Mouse (Mus musculus) gastrocnemius, adult 8-10 months (tissue): ENCODE data around the gene Gm20388. TPM values are rescaled to one million over a fixed set of nuclear protein-coding genes. Genes with fewer than 3 reads are reported as not detected.

ENCODE experiments used
- DNase-seq, 2 experiments: peaks; one replicate each; pipeline ENCODE4 v3.0.0; 2022; ENCODE audit warnings: low spot score in 2 of 2
- total RNA-seq, 4 experiments: library from RNA; stranded (reverse); gene quantifications; 2 replicates each; pipeline ENCODE4 v1.2.4; 2022

Gm20388 gene
- total RNA-seq, 4 experiments from 2014 or later = 4.4 to 20.0 (median 7.9) TPM; not detected in 1

GRCm38 (mm10) chr8:121255727-121256265 lies 1345.2 kb downstream of the Gm20388 start:
- DNase-seq = no peak

DNA sequence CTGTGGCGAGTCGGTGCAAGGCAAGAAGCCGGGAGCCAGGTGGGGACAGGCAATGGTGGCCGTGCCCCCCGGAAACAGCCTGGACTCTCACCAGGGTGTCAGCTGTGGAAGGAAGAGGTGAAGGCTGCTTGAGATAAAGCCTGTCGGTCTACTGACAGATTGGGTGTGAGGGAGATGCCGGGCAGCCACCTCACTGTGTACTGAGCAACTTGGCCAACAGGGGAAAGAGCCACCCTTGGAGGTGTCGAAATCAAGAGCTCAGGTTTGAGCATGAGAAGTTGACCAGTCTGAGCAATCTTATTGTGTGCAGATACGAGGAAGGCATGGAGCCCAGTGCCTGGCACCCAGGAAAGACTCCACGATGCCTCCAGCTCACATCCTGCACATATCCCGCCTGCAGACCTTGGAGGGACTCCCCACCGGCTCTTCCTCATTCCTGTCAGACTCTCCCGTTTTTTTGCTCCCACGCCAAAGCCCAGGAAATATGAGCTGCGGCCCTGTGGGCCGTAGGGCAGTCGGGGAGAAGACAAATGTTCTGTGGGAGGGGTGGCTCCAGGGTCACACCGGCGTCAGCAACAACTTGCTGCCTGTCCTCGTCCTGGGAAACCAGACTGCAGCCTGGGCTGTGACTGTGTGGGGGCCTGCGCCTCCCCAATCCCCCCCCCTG lies 1347.6 kb downstream of the Gm20388 start:
- no peak for DNase-seq

GRCm38 (mm10) chr8:121262728-121263389 lies 1352.2 kb downstream of the Gm20388 start:
- peak in 1 of 2 experiments; percentile 18 for DNase-seq

DNA sequence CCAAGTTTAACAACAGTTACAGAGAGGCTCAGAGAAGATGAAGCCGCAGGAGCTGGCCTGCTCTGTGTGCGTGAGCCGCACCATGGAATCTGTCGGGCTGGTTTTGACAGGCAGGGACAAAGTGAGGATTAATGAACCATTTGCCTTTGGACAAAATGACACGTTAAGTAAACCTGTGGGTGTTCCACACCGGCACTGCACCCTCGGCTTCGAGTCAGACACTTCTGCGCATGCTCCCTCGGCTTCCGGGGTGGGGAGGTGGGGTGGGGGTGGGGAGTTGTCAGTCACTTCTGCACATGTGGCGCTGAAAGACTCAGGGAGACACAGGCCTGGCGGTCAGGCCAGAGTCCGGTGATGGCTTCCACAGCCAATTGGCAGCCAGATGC lies 1352.7 kb downstream of the Gm20388 start:
- DNase-seq = no peak

GRCm38 (mm10) chr8:121264260-121264659 lies 1353.6 kb downstream of the Gm20388 start:
- no peak for DNase-seq

GRCm38 (mm10) chr8:121271542-121271941 lies 1360.9 kb downstream of the Gm20388 start:
- no peak for DNase-seq

GRCm38 (mm10) chr8:121273195-121273594 lies 1362.6 kb downstream of the Gm20388 start:
- DNase-seq = no peak

DNA sequence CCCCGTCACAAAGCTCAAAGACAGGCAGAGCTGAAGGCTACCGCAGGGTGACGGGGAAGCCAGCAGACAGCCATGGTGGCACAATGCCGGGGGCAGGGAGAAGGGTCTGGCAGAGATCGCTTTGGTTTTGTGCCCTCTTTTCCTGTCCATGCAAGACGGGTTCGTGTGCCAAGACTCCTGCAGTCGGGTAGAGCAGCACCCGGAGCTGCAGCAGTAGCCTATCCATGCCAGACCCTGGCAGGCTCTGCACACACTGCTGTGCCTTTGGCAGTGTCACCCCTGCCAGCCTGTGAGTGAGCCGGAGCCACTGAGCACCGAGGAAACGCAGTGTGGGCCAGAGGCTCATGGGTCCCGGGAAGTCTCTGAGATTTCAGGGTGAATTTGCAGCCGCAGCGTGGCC lies 1363.0 kb downstream of the Gm20388 start:
- no peak for DNase-seq

DNA sequence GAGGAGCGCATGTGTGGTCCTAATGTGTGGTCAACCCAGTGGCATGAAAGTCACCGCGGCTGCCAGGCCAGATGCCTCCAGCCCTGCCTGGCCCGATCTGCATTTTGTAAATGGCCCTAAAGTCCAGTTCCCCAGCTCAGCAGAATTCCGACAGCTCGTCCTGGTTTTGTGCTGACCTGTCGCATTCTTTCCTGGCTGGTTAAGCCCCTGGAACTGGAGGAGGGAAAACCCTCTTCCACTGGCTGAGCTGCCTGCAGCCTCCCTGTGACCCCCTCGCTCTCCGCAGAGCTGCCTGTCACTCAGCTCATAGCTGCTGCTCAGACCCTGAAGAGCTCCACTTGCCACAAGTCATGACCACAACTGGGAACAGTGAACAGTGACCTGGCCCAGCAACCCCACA lies 1369.8 kb downstream of the Gm20388 start:
- no peak for DNase-seq

- DNase-seq = no peak
Measured at GRCm38 (mm10) chr8:121289346-121289745, 1378.7 kb downstream of the Gm20388 start.

DNA sequence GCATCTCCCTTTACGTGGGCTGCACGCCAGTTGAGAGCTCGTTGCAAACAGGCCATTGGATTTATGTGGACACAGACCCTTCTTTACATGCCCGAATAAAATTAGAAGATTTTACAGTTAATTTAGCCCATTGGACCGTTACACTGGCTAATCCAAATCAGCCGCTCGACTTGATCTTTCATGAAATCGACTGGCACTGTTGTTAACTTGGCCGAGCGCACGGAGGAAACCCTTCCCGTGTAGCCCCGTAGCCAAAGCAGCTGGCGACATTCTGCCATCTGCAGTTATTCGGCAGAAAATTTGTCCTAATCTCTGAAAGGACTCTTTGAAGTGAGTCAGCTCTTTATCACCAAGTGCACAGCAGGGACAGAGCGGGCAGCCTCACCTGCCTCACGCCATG lies 1379.9 kb downstream of the Gm20388 start:
- no peak for DNase-seq

DNA sequence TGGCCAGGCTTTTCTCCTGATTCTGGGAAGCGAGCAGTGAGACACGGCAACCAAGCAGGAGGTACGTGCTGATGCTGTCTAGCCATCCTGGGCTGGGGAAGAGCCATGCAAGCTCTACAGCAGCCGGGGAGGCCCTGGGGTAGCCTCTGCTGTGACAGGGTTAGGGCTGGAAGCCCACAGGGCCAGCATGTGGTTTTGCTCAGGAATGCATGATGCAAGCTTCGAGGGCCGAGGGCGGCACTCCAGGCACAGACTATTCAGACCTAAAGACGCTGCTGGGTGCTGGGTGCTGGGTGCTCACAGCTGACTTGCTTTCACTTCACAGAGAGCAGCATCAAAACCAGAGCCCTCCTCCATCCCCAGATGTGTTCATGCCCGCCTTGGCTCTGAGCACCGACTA lies 1382.8 kb downstream of the Gm20388 start:
- no peak for DNase-seq

DNA sequence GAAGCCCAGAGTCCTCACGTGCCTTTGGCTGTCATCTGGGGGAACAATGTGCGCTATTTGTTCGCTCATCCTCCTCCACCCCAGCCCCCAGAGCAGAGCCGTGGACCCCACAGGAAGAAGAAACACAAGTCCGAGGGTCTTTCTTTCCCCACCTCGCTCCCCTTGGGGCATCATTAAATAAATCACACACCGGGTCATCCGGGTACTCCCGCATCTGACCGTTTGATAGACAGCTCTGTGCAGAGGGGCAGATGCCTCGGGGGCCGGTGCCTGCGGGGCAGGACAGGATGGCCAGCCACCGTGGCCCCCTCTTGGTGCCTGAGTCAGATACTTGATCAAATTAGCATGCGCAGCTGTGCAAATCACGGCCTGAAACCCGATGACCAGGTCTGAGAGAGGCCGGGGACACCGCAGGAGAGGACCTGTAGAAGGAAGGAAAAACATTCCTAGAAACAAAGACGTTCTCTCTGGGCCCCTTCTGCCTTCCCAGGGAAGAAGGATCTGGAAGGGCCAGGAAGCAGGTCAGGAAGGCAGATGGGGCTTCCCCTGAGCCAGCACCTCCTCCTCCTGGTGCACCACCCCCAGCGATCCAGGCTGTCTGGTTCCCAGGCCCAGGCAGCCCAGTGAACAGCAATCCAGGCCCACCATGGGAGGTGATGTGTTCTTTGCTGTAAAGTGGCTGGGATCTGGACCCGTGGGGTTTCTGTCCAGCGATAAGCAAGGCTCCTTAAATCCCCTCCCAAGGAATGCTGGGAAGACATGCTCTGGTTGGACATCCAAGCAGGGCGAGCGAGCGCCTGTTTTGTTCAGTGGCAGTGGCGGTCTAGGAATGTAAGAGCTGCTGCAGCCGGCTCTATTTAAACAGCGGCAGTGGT lies 1383.8 kb downstream of the Gm20388 start:
- DNase-seq = no peak

DNA sequence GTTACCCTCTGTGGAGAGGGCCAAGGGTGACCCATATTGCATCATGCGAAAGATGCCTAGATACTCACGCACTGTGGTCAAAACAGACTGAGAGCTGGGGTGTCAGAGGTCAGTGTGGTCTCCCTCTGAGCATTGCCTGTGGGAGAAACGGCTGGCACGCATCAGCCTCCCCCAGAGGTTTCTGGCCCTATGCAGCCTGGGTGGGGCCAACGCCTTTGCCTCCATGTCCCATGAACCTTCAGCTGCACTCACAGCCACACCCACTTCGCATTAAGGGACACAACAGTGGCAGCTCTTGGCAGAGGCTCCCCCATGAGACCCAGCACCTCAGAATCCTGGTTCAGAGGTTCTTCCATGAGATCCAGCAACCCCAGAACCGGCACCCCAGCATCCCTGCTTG lies 1385.4 kb downstream of the Gm20388 start:
- no peak for DNase-seq

DNA sequence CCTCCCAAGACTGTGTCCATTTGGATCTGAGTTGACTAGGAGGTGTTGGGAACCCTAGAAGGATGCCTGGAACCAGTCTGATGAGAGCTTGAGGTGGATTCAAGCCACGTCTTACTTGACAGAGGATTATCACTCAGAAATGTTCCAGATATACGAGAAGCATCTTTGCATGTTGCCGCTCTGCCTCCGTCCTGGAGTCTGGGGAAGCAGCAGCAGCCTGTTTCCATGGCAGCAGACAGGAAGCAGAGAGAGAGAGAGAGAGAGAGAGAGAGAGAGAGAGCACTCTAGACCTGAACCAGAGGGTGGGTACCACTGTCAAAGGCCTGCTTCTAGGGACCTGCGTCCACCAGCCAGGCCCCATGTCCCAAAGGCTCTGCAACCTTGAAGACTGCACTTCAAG lies 1386.0 kb downstream of the Gm20388 start:
- no peak for DNase-seq

DNA sequence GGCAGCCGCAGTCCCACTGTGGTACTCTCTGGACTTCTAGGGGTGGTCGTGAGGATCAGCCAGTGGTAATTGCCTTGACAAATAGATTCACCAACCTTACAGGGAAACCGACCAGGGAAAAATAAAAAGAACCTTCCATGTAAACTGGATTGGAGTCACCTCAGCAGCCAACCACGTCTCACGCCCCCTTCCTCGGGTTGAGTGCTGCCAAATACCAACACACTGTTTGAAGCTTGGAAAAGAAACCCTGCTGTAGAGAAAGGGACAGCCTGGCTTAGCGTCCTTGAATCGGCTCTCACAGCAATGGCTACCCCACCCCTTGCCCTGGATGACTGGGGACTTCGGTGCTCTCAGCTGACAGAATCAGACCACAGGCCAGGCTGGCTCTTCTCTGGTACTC lies 1386.7 kb downstream of the Gm20388 start:
- no peak for DNase-seq

DNA sequence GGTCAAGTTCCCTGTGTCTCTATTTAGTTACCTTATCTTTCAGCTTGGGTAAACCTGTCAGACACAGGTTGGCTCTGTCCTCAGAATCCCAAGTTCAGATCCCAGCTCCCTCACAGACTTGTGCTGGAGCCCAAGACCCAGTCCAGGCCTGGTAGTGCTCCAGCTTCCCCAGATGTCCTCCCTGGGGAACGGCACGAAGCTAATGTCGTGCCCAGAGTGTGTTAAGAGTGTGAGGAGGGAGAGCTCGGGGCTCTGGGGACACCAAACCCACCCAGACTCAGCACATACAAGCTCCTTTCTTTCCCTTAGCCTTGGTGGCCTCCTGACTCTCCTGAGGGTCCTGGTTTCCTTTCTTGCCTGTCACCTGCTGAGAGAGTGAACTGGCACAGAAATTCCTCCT lies 1389.4 kb downstream of the Gm20388 start:
- no peak for DNase-seq

DNA sequence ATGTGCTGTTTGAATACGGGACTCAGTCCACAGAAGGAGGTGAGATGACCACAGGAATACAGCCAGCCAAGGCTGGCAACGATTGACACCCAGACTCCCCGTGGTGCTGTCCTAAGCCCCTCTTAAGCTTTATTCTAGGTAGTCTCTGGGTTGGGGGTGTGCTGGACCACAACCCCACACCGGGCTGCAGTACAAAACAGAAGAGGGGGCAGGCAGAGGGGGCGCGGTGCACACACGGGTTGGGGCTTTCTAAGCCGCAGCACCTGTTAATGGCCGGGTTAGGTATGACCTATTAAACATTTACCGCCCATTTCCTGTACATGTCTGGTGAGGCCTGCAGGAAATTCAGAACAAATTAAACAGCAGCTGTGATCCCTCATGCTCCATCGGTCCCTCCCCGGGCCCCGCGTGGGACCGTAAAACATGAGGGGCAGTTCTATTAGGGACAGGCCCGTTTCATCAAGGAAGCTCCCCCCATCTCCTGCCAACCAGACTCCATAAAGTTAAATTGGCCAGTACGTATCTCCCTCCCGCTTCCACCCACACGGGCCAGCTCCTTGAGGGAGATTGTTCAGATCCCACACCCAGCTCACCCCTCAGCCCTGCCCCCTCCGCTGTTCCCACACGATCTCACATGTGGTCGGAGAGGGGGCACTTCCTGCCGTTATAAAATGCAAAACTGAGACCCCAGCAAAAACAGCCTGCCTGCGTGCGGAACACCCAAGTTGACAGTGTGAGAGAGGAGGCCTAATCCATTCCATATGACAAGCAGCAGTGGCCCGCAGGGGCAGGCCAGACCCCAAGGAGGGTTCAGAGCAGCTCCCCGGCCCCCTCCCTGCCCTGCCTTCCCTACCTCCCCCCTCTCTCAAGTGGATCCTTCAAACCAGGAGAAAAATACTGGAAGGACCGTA lies 1390.1 kb downstream of the Gm20388 start:
- no peak for DNase-seq

DNA sequence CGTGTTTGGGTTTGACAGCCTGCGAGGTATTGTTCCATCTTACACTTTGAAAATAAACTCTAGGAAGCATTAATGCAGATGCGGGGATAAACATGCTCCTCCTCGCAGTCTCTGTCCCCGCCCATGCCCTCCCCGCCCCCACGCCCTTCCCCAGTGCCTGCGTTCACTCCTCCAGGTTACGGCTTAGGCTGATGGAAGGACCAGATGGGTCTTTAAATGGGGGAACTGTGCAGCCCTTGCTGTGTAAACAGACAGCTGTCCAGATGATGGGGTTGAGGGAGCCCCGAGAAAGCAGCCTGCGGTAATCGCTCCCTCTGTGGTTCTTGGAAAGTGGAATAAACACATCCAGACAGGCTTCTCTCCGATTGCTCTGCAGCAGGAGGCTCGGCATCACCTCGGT lies 1390.8 kb downstream of the Gm20388 start:
- DNase-seq = no peak

DNA sequence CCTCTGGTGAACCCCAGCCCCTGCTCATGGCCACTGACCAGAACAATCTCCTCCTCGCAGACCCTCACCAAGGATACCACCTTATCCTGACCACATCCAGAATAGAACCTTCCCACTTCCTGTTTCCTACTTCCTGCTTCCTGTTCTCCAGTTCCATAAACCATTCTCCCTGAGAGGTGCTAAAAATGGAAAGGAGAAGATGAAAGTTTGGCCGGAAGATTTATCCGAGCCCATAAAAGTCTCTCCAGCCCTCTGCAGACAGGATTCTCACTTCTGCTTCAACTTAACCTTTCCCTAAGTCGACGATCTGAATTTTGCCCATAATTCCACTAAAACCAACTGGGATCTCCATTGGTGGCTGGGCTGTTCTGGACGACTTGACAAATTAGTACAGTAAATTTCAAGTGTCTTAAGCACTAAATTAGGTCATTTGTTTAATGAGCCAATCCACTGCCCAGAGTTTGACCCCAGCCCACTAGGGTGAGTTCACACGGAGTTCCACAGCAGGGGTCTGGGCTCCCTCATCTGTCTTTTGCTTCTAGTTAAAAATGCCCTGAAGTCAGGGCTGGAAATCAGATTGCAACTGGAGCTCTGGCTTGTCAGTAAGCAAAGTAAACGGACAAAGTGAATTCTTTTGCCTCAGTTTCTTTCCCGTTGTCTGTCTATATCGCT lies 1391.5 kb downstream of the Gm20388 start:
- DNase-seq = no peak
